Mouse (Mus musculus): Measurements from ENCODE around the gene Abi3. TPM values are rescaled to one million over a fixed set of nuclear protein-coding genes. Genes with fewer than 3 reads are reported as not detected.

Abi3 gene
- total RNA-seq, 2 experiments from 2014 or later, result 7.3 to 8.0 TPM

DNA sequence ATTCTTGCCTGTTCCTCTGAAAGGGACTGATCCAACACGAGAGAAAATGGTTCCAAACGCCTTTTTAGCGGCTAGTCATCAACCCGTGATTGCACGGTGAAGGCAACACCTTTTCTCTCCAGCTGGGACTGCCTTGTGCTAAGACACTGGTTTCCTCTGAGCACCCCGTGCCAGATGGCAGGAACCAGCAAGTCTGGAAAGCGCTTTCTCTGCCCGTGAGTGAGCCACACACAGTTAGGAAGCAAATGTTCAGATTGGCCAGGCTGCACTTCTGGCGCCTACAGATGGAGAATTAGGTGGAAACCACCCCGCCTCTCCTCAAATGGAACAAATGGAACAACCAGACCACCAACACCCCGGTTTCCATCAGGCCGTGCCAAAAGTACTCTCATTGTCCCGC, 50.5 kb downstream of the Abi3 start:
- DNase-seq (ENCODE audit: low spot score in 2 of 2), result peak; percentile 49 to 59

DNA sequence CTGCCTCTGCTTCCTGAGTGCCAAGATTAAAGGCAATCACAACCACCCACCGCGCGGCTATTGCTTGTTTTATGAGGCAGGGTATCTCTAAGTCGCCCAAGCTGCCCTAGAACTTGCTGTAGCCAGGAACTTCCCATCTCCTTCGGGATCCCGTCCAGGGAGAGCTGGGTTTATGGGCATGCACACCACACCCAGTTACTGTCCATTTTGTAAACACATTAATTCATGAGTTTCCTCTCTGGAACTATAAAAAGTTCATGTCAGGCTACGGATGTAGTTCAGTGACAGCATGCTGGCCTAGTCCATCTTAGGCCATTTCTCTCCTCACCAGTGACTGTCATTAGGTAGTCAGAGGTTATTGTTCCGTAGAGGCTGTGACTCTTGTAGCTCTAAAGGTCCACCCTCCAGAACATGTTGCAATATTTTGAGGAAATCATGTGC, 52.8 kb downstream of the Abi3 start:
- DNase-seq (ENCODE audit: low spot score in 2 of 2), result no peak

DNA sequence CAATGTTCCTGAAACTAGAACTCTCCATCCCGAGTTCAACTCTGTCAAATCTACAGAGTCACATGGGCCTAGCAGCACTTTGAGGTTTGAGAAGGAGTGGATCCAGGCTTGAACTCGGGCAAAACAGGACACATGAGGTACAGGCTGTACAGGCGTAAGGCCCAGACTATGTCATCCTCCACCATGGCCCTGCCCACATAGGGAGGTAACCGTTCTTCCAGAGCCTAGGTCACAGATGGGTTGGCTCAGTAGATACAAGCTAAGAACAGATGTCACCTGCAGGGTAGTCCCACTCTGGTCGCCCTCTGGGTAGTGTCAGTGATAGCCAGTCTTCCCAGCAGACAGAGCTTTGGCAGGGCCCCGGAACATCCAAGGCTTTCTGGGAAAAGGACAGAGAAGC, 55.8 kb downstream of the Abi3 start:
- no peak for DNase-seq (ENCODE audit: low spot score in 2 of 2)

DNA sequence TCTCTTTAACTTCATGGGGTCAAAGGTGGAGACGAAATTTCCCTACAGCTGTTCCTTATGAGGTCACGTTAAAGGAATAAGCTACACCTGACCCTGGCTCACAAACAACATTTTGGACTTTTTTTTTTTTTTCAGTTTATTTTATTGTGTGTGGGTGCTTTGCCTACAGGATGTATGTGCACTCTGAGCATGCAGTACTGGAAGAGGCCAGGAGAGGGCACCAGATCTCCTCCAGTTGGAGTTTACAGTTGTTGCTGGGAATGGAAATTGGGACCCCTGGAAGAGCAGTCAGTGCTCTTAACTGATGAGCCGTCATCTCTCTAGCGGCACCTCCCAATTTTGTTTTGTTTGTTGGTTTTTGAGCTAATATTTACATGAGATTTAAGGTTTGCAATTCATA, 56.6 kb downstream of the Abi3 start:
- DNase-seq (ENCODE audit: low spot score in 2 of 2), result no peak

DNA sequence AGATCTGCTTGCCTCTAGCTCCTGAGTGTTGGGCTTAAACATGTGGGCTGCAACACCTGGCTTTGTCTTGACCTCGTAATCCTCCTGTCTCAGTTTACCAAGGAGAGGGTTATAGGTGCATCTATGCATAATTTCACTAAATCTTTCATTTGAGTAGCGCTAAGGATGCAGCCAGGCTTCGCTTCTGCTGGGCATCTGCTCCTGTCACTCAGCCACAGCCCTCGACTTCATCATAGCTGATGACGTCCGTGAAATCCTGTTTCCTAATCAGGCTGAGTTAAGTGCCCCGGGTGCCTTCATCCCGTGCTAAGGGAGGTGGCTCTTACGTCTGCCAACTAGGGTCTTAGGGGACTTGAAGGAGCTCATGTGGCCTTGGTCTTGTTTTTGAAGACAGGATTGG, 58.3 kb downstream of the Abi3 start:
- DNase-seq (ENCODE audit: low spot score in 2 of 2), result no peak

DNA sequence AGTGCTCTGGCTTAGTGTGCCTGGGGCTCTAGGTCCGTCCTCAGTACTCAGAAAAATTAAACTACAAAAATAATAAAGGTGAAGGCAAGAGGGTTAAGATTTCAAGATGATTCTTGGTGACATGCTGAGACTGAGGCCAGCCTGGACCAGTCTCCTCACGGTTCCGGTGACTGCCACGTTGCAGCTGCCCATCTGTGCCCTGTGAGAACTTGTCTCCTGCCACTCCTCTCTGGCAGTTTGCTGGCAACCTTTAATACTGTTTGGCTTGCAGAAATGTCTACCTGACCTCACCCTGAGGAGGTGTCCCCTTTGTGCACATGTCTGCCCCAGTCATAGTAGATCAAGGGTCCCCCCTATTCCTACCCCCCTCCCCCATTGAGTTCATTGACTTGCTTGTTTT, 58.8 kb downstream of the Abi3 start:
- DNase-seq (ENCODE audit: low spot score in 2 of 2), result no peak

DNA sequence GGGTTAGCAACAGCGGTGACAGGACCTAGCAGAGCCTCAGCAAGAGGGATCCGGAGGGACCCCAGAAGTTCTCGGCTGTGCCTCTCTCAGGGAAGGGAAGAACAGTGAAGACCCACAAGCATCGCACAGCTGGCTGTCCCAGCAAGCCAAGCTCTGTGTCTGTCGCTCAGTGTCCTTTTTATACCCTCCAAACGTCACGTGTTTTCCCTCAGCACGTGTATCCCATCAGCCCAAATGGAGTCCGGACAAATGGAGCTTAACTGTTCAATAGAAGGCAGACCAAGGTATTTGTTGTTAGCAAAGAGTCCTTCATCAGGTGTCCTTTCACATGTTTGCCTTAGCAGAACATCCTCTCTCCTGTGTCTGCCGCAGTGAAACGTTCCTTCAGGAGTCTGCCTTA, 60.7 kb downstream of the Abi3 start:
- DNase-seq (ENCODE audit: low spot score in 2 of 2), result no peak

DNA sequence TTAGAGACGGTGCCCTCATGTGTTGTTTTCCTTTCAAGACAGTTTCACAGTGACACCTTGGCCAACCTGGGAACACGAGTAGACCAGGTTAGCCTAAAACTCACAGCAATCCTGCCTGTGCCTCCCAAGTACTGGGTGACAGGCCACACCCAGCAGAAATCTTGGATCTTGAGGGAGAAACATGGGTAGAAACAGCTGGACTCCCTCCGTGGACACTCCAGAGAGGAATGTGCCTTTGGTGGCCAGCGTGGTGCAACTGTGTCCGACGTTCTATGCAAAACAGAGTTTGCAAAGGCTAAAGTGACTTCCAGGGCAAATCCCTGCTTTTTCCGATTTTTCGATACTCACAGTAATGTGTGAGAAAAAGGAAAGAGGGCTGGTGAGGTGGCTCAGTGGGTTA, 61.8 kb downstream of the Abi3 start:
- no peak for DNase-seq (ENCODE audit: low spot score in 2 of 2)

Other genes starting within 250 kb of the Abi3 start
- 100 to 1,000 TPM in 1 of 2 experiments, 10 to 100 TPM in 1; 87.4 to 103 TPM for gene Phb, start 175.5 kb downstream of the Abi3 start, total RNA-seq (2021)
- gene Zfp652, start 129.8 kb downstream of the Abi3 start, total RNA-seq (2021), result 10 to 100 TPM; 37.8 to 41.1 TPM
- gene B130006D01Rik, start 118.9 kb downstream of the Abi3 start, total RNA-seq (2021), result 1 to 10 TPM; 1.2 to 1.3 TPM
- 10 to 100 TPM; 65.2 to 87.4 TPM for gene Phospho1, start 18.0 kb downstream of the Abi3 start, total RNA-seq (2021)
- gene Gngt2, start 5.3 kb downstream of the Abi3 start, total RNA-seq (2021), result 1 to 10 TPM; 2.8 to 4.5 TPM
- gene B4galnt2, start 72.4 kb upstream of the Abi3 start, total RNA-seq (2021), result not detected
- gene Igf2bp1, start 163.5 kb upstream of the Abi3 start, total RNA-seq (2021), result under 1 TPM in 1 of 2 experiments, not detected in 1; 0.37 TPM
- gene Gip, start 182.1 kb upstream of the Abi3 start, total RNA-seq (2021), result not detected
- 100 to 1,000 TPM; 104 to 106 TPM for gene Snf8, start 192.4 kb upstream of the Abi3 start, total RNA-seq (2021)
- 10 to 100 TPM; 61.9 to 63.1 TPM for gene Ube2z, start 222.9 kb upstream of the Abi3 start, total RNA-seq (2021)
- 100 to 1,000 TPM; 349 to 365 TPM for gene Atp5g1, start 233.2 kb upstream of the Abi3 start, total RNA-seq (2021)